Comparison of ENCODE assay signal across 18 mouse cellular contexts in the genomic region with DNA sequence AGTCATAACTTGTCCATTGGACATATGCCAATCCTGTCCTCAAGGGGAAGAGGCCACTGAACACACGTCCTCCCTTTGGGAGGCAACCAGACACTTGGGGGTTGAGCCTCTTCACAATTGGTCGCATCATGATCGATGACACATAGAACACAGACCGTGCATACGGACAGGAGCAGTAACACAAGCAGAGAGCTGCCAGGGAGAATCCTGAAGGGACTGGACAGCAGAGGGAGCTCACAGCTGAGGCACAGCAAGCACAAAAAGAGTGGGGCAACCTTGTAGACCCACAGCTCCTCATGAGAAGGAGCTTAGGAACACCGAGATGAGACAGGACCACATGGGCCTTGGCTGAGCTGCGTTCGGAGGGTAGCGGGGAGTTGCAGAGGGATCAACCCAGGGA. TPM values are rescaled to one million over a fixed set of nuclear protein-coding genes. Genes with fewer than 3 reads are reported as not detected.
DNase-seq lines count a peak whose midpoint lies in the region; ATAC-seq and TF ChIP-seq lines count a peak whose summit lies in the region.
"Had no signal": no experiment of that assay in that cellular context is flagged by ENCODE, and none has a peak within 500 bp of the region (broad histone marks: within the 10 kb centered on the region; RNA-seq: fewer than 3 reads in every experiment).

No protein-coding gene starts in this region.

- ATAC-seq in lung, embryonic 14.5 days (ENCODE audit: insufficient read depth): no peak
- ATAC-seq: forebrain, embryonic 15.5 days had no signal

- intact Hi-C loops in gastrocnemius, adult 2 months (cut with DNase I): no loop called here

- no peaks in the 10 kb centered on the region for H3K36me3 ChIP-seq in lung, embryonic 14.5 days (ENCODE audit: insufficient read depth)
- H3K36me3 ChIP-seq: embryonic facial prominence, embryonic 13.5 days; forebrain, embryonic 15.5 days; heart, embryonic 15.5 days; hindbrain, embryonic 15.5 days had no signal

- no peak for TF ChIP-seq POLR2A in brain, embryonic 14.5 days (IDR thresholded peaks at IDR 0.05; ENCODE audit: borderline replicate concordance, extremely low read depth, insufficient read depth, insufficient read length, poor library complexity, severe bottlenecking)

- peak; percentile 11 for DNase-seq in adrenal gland, postnatal 10 days
- no peak for DNase-seq in adrenal gland, adult 2 months
- peak; percentile 53 for DNase-seq in gastrocnemius, adult 2 months
- DNase-seq in gastrocnemius, adult 8-10 months (ENCODE audit: low spot score in 2 of 2): no peak
- peak; percentile 9 for DNase-seq in lung, embryonic 14.5 days
- no peak for DNase-seq in lung, adult 18-20 months
- DNase-seq in brain, embryonic 14.5 days (ENCODE audit: low read depth): no peak
- no peak for DNase-seq in c-Kit-positive CD71-positive TER-119-positive erythroid progenitor cells, embryonic 14.5 days (ENCODE audit: low spot score)
- DNase-seq: gastrocnemius, postnatal 36 days; spleen, adult 18-20 months had no signal

- WGBS in lung, embryonic 14.5 days: 60% methylated on average over 9 of the region's 9 CpGs

- H3K27me3 ChIP-seq in lung, embryonic 14.5 days (ENCODE audit: insufficient read depth, low read length): peaks cover 45% of the 10 kb centered on the region

- no peak overlapping the region for H3K4me3 ChIP-seq in gastrocnemius, adult 2 months
- H3K4me3 ChIP-seq in lung, embryonic 14.5 days (ENCODE audit: low read depth, low read length): no peak overlapping the region
- H3K4me3 ChIP-seq: embryonic facial prominence, embryonic 13.5 days; forebrain, embryonic 15.5 days; heart, embryonic 15.5 days; hindbrain, embryonic 15.5 days had no signal

- H3K9ac ChIP-seq in lung, embryonic 14.5 days: no peak overlapping the region
- H3K9ac ChIP-seq: embryonic facial prominence, embryonic 13.5 days; forebrain, embryonic 15.5 days; heart, embryonic 15.5 days; hindbrain, embryonic 15.5 days had no signal

- no peaks in the 10 kb centered on the region for H3K9me3 ChIP-seq in lung, embryonic 14.5 days (ENCODE audit: low read depth, low read length)
- H3K9me3 ChIP-seq: embryonic facial prominence, embryonic 13.5 days; forebrain, embryonic 15.5 days; heart, embryonic 15.5 days; hindbrain, embryonic 15.5 days had no signal

- H3K4me1 ChIP-seq in lung, embryonic 14.5 days (ENCODE audit: insufficient read depth): no peaks in the 10 kb centered on the region

- TF ChIP-seq CTCF in gastrocnemius, adult 2 months (IDR thresholded peaks at IDR 0.05): peak; percentile 55
- peak; percentile 33 for TF ChIP-seq CTCF in lung, embryonic 14.5 days (IDR thresholded peaks at IDR 0.05; ENCODE audit: low read depth)
- TF ChIP-seq CTCF in brain, embryonic 14.5 days (IDR thresholded peaks at IDR 0.05; ENCODE audit: borderline replicate concordance, extremely low read depth, insufficient read depth, insufficient read length): peak; percentile 27; the same call in 1 of the 2 replicates

- no peak overlapping the region for H3K4me2 ChIP-seq in lung, embryonic 14.5 days
- H3K4me2 ChIP-seq: embryonic facial prominence, embryonic 13.5 days; forebrain, embryonic 15.5 days; heart, embryonic 15.5 days; hindbrain, embryonic 15.5 days had no signal

- no peak overlapping the region for H3K27ac ChIP-seq in gastrocnemius, adult 2 months
- H3K27ac ChIP-seq in lung, embryonic 14.5 days (ENCODE audit: low read depth): no peak overlapping the region
- H3K27ac ChIP-seq: embryonic facial prominence, embryonic 13.5 days; forebrain, embryonic 15.5 days; heart, embryonic 15.5 days; hindbrain, embryonic 15.5 days had no signal

RNA-seq across cellular contexts. Expression of gene Myod1, which starts 4.4 kb away (rescaled TPM):
- 1 to 10 TPM in 1 of 2 experiments, under 1 TPM in 1; 0.84 to 2.7 TPM for total RNA-seq in adrenal gland, postnatal 10 days (2021)
- not detected for total RNA-seq in adrenal gland, adult 2 months (2021)
- polyA plus RNA-seq in adrenal gland, adult 2 months (2012; rRNA removed): not detected in 2 replicates
- 10 to 100 TPM; 17.3 to 21.3 TPM for total RNA-seq in gastrocnemius, adult 2 months (2021)
- 10 to 100 TPM; 11.1 to 14.3 (median 11.9) TPM for total RNA-seq in gastrocnemius, adult 8-10 months (2022)
- polyA plus RNA-seq in lung, embryonic 14.5 days (2014; fragmentation: Nextera tagmentation; extraction: Ambion mirVana): 0.09 TPM in 1 of 2 replicates, not detected in the other
- polyA plus RNA-seq in brain, embryonic 14.5 days (2012; rRNA removed): 0.74 and 1.6 TPM in 2 replicates
- total RNA-seq: ES-E14; layer of hippocampus, postnatal 25 days; megakaryocyte-erythroid progenitor cell, adult 5-6 weeks had no signal

RNA-seq across cellular contexts. Expression of gene Kcnc1, which starts 15.7 kb away (rescaled TPM):
- total RNA-seq in adrenal gland, postnatal 10 days (2021): 1 to 10 TPM in 1 of 2 experiments, under 1 TPM in 1; 0.63 to 1.7 TPM
- total RNA-seq in adrenal gland, adult 2 months (2021): under 1 TPM; 0.28 to 0.37 TPM
- polyA plus RNA-seq in adrenal gland, adult 2 months (2012; rRNA removed): 0.75 and 0.76 TPM in 2 replicates
- 10 to 100 TPM; 38.9 to 66.6 TPM for total RNA-seq in gastrocnemius, adult 2 months (2021)
- total RNA-seq in gastrocnemius, adult 8-10 months (2022): 10 to 100 TPM; 37.5 to 53.5 (median 49.3) TPM
- 0.12 and 0.22 TPM in 2 replicates for polyA plus RNA-seq in lung, embryonic 14.5 days (2014; fragmentation: Nextera tagmentation; extraction: Ambion mirVana)
- 14.9 and 28.9 TPM in 2 replicates for polyA plus RNA-seq in brain, embryonic 14.5 days (2012; rRNA removed)
- polyA plus RNA-seq: heart, embryonic 15.5 days; kidney, embryonic 14.5 days had no signal

Comparison
In these comparisons a context has a peak if more than half of its experiments do, and no peak if none do; other contexts are left out.
1. DNase-seq: peak in adrenal gland, postnatal 10 days (single experiment), gastrocnemius, adult 2 months (single experiment) and lung, embryonic 14.5 days (single experiment); none in adrenal gland, adult 2 months (single experiment), gastrocnemius, adult 8-10 months (0 of 2), lung, adult 18-20 months (0 of 2), brain, embryonic 14.5 days (single experiment) and c-Kit-positive CD71-positive TER-119-positive erythroid progenitor cells, embryonic 14.5 days (single experiment).
2. RNA of gene Kcnc1, which starts 15.7 kb away (total RNA-seq): 38.9 to 66.6 TPM in gastrocnemius, adult 2 months and 37.5 to 53.5 TPM in gastrocnemius, adult 8-10 months; 0.63 to 1.7 TPM in adrenal gland, postnatal 10 days and 0.28 to 0.37 TPM in adrenal gland, adult 2 months; every median in the first group is over 10 times any median in the second.
3. Peak in every context shown above with its lines, with median percentiles within 50 percentile points of each other: CTCF ChIP-seq.